Mouse (Mus musculus): ENCODE measurements around the gene Akap8l.

Gene Akap8l

GRCm38 (mm10) chr17:32350382-32350983 lies at the start of gene Akap8l:
Gene Akap8l, minus strand, starts transcription at chr17:32350607.
- DNase-seq = peak; percentile 95 to 98

DNA sequence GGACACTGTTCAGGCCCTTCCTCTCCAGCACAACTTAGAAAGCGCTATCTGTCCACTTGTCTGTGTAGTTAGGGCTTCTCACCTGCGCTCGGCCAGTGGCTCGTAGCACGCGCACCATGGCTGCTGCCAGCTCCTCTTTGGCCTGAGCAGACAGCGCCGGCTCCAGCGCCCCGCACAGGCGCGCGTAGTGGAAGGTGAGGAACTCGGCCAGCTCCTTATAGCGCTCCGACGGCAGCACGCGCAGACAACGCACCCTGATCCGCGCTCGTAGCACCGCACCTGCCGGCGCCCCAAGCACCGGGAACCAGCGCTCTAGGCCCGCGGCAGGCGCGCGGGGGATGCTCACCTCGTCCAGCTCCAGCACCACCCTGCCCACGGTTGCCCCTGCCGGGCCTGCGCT lies 45.9 kb upstream of the Akap8l start:
- no peak for DNase-seq

- DNase-seq = no peak
Measured at GRCm38 (mm10) chr17:32393944-32394343, 43.5 kb upstream of the Akap8l start.

- DNase-seq = peak; percentile 97
Measured at GRCm38 (mm10) chr17:32389101-32389659, 38.8 kb upstream of the Akap8l start, which contains the start of gene Wiz. Gene Wiz, minus strand, starts transcription at chr17:32389439.

GRCm38 (mm10) chr17:32388370-32389100 lies 38.1 kb upstream of the Akap8l start:
- DNase-seq = peak in 1 of 2 experiments; percentile 56

GRCm38 (mm10) chr17:32387986-32388369 lies 37.6 kb upstream of the Akap8l start:
- no peak for DNase-seq

DNA sequence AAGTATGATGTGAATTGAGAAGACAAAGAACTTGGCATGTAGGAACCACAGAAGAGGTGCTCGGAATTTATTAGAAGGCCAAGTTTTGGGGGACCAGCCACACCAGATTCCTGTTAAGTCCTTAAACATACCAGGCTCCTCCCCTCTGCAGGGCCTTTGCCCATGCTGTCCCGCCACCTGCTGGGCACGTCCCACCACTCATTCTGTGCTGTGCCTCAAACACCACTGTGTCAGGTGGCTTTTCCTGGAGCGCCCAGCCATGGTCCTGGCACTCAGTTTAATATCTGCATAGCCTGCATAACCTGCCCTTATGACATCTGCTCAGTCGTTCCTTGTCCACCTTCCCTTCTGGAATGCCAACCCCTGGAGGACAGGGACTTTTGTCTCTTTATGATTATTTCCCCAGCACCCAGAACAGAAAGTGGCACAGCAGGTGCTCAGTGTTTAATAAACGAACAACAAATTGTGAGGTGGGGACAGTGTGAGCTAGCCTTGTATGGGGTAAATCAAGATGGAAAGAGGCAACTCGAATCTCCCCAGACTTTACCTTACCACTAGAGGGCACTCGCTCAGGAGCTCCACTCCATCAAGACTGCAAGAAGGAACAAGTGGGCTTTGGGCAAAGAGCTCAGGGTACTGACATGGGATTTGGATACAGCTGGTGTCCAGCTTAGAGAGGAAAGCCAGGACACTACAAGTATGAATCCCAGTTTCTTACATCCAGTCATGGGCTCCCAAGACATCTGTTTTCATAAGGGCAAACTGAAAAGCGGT lies 36.4 kb upstream of the Akap8l start:
- no peak for DNase-seq

DNA sequence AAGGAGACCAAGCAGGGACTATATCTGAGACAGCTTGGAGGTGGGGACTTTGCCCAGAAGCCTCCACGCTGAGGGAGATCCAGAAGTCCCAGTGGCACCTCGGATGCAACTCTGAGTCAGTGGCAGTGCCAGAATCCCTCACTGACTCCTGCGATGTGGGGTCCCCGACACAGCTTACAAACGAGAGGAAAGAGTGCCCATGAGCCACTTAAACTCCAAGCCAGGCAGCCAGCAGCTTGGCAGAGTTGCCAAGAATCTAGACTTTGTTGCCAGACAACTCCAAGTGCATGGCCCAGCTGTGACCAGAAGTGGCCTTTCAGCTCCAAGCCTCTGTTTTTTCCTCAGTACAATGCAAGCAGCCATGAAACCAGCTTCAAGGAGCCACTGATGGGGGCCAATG lies 33.3 kb upstream of the Akap8l start:
- DNase-seq = no peak

GRCm38 (mm10) chr17:32382576-32382975 lies 32.2 kb upstream of the Akap8l start:
- peak; percentile 61 to 67 for DNase-seq

GRCm38 (mm10) chr17:32378786-32379185 lies 28.4 kb upstream of the Akap8l start:
- no peak for DNase-seq

- no peak for DNase-seq
Measured at GRCm38 (mm10) chr17:32377137-32377536, 26.7 kb upstream of the Akap8l start.

- no peak for DNase-seq
Measured at GRCm38 (mm10) chr17:32376475-32376874, 26.1 kb upstream of the Akap8l start.

DNA sequence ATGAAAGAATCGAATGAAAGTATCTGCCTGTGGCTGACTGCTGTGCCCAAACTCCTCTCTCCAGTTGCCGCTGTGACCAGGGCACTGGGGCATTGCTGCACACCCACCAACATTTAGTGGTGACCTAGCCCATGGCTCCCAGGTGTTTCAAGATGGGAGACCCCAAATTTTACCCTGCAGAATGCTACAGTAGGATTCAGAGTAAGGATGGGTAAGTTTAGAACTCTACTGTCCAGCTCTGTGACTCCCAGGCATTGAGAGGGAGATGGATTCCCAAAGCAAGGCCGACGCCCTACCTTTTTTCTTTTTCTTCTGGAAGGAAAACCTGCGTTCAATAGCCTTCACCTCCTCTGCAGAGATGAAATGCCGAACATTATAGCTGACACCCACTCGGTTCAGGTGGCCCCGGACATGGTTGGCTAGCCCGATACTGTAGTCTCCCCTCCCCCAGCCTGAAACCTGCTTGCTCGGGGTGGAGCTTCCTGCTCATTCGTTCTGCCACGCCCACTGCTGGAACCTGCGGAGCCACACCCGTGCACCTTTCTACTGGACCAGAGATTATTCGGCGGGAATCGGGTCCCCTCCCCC lies 18.7 kb upstream of the Akap8l start:
- no peak for DNase-seq

DNA sequence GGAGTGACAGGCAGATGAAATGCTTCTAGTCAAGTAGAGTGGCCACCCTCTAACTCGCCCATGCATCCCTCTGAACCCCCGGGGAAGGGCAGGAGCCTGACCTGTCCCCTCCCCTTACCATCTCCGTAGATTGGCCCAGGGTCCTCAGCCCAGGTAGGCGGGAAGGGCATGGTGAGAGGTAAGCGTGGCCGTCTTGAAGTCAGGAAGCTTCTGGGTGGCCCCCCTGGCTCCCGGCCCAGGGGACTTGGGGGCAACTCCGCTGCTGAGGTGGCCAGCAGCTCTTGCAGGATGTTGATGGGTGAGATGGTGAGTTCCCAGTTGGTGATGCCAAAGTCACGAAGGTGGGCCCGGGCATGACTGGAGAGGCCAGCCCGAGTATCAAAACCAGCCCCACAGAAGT lies 17.3 kb upstream of the Akap8l start:
- no peak for DNase-seq

DNA sequence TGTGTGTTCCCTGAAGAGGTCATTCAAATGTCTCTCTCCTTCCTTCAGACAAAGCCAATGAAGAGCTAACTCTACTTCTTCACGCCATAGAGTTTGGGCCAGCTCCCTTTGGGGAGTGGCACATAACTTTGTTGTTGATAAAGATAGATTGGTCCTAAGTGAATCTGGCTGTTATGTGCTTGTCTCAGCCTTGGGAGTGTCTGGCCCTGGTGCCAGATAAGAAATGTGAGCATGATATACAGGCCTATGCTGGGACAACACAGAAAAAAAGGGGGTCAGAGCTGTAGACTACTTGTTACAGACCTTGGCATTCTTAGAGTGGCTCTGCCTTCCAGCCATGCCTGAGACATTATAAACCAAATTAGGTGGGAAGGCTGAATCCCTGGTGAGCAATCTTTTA lies 14.9 kb upstream of the Akap8l start:
- DNase-seq = no peak

GRCm38 (mm10) chr17:32364850-32365249 lies 14.4 kb upstream of the Akap8l start:
- no peak for DNase-seq

GRCm38 (mm10) chr17:32364331-32364730 lies 13.9 kb upstream of the Akap8l start:
- DNase-seq = peak; percentile 84 to 90

DNA sequence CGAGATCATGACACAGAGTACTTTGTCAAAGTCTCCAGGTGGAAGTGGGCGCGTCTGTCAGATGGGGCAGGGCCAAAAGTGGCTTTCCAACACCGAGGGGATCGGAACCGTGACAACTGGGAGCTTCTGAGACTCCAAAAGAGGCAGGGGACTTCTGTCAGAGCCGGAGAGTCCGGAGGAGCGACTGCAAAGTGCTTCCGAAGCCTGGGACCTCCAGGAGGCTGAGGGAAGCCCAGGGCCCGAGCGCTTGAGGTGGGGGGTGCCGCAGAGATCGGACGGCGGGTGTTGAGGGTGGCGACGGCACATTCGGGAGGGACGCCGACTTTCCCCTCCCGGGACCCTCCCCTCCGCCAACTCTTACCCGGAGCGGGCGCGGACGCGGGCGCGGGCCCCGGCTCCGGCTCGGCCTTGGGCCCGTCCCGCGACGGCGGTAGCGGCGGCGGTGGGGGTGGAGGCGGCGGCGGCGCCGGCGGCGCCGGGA lies 13.5 kb upstream of the Akap8l start:
- peak in 1 of 2 experiments; percentile 23 for DNase-seq

- no peak for DNase-seq
Measured at GRCm38 (mm10) chr17:32362686-32363085, 12.3 kb upstream of the Akap8l start.

- no peak for DNase-seq
Measured at GRCm38 (mm10) chr17:32359928-32360327, 9.5 kb upstream of the Akap8l start.

DNA sequence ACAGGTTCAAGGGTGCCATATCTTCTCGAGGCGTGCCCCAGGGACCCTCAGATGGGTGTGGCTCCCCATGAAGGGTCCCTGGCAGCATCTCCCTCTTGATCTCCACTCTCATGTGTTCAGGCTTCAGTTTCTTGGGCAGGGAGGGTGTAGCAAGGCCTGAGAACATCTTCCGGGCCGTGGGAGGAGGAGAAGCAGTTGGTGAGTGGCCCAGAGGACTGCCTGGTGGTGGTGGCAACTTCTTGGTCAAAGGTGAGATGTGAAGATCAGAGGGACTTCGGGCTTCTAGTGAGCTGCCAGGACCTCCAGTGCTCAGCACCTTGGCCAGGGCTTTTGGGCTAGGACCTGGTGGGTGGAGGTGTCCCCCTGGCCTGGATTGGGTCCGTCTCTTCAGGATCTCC lies 8.5 kb upstream of the Akap8l start:
- DNase-seq = no peak

DNA sequence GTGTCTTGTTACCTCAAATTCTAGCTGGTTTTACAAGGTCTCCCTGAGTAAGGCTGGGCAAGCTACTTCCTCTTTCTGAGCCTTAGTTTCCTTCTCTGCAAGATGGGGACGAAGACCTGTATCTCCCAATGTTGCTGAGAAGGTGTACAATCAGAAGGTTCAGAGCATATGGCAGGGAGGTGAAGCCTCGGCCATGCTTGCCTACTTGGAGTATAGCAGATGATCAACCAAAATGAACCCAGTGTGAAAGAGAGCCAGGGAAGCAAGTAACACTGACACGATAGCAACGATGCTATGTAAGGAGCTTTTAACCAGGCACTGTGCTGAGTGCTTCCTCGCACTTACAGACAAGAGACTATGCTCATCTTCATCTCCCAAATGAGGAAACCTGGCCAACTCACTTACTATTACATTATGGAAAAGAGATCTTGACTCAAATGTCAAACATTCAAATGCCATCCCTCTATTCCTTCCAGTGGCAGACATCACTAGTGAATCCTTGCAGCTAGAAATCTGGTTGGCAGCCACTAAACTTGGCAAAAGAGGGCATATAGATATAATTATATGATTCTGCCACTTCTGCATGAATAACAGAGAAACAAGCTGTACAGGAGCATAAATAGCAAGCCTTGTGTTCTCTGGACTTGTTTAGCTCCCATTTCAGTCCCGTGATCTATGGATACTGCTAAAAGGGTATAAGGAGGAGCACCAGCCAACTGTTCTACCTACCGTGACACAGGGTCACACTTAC lies 8.0 kb upstream of the Akap8l start:
- no peak for DNase-seq

Measured in cerebellum, postnatal 36 days (tissue).